Mouse (Mus musculus): ENCODE measurements around the gene Srp68. TPM values are rescaled to one million over a fixed set of nuclear protein-coding genes. Genes with fewer than 3 reads are reported as not detected.

Gene Srp68
- polyA plus RNA-seq, 1 experiment from 2014 or later = 95.2 TPM

DNA sequence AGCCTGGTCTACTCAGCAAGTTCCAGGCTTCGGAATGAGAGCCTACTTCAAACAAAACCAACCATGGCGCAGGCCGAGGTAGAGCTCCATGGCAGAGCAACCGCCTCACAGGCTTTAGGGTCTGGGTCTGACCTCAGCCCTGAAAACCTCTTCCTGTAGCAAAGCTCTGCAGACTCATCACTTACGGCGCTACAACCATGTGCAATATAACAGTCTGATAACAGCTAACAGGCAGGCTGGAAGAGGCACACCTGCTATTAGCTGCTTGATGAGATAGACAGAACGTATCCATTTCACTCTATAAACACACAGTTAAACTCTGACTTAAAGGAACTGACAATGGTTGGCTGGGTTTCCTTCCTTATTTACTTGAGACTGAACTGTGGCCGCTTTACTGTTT lies 14.6 kb downstream of the Srp68 start:
- peaks cover 77% of the 10 kb centered on the region for H3K36me3 ChIP-seq
- H3K4me2 ChIP-seq (replicated peaks) = no peak overlapping the region
- H3K27me3 ChIP-seq (replicated peaks) = no peaks in the 10 kb centered on the region
- no peak overlapping the region for H3K9ac ChIP-seq
- peak; percentile 46; the same call in 1 of the 2 replicates for ATAC-seq
- H3K4me1 ChIP-seq (replicated peaks) = peaks cover 9% of the 10 kb centered on the region; the same call in 1 of the 2 replicates
- H3K4me3 ChIP-seq (replicated peaks) = no peak overlapping the region
- WGBS = 75% methylated on average over 8 of the region's 8 CpGs
- no peaks in the 10 kb centered on the region for H3K9me3 ChIP-seq
- H3K27ac ChIP-seq = peak overlapping the region; percentile 2; the same call in 1 of the 2 replicates

DNA sequence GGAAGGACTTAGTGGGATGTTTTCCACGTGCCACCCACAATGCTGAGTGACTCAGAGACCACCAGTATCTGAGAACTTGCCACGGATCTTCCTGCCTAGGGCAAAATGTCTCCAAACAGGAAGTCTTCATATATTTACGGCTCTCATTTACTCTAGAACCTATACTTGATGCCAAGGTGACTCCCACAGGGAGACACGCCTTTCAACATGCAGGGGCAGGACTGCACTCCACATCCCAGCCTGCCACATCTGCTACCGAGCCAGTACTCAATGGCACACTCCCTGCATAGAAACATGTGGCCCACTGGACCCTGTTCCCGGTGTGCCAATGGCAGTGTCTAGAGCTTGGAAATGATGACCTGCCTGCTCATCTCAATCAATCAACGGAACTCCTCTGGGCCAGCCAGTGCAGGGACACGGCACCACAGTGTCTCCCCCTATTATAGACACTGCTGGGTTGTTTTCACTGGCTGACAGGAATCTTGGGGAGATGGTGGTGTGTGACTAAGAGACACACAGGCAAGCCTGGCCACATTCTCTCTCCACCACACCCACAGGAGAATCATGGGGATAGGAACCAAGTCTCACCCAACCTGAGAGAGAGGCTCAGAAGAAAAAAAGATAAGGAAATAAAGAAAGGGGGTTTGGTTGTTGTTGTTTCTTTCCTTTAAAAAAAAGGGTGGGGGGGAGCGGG lies 17.9 kb downstream of the Srp68 start:
- peaks cover 70% of the 10 kb centered on the region for H3K36me3 ChIP-seq
- WGBS = 81% methylated on average over 9 of the region's 9 CpGs
- peaks cover 9% of the 10 kb centered on the region; the same call in 1 of the 2 replicates for H3K4me1 ChIP-seq (replicated peaks)
- ATAC-seq = no peak
- H3K27ac ChIP-seq = no peak overlapping the region
- H3K27me3 ChIP-seq (replicated peaks) = no peaks in the 10 kb centered on the region
- no peak overlapping the region for H3K9ac ChIP-seq
- no peak overlapping the region for H3K4me2 ChIP-seq (replicated peaks)
- no peak overlapping the region for H3K4me3 ChIP-seq (replicated peaks)
- no peaks in the 10 kb centered on the region for H3K9me3 ChIP-seq

DNA sequence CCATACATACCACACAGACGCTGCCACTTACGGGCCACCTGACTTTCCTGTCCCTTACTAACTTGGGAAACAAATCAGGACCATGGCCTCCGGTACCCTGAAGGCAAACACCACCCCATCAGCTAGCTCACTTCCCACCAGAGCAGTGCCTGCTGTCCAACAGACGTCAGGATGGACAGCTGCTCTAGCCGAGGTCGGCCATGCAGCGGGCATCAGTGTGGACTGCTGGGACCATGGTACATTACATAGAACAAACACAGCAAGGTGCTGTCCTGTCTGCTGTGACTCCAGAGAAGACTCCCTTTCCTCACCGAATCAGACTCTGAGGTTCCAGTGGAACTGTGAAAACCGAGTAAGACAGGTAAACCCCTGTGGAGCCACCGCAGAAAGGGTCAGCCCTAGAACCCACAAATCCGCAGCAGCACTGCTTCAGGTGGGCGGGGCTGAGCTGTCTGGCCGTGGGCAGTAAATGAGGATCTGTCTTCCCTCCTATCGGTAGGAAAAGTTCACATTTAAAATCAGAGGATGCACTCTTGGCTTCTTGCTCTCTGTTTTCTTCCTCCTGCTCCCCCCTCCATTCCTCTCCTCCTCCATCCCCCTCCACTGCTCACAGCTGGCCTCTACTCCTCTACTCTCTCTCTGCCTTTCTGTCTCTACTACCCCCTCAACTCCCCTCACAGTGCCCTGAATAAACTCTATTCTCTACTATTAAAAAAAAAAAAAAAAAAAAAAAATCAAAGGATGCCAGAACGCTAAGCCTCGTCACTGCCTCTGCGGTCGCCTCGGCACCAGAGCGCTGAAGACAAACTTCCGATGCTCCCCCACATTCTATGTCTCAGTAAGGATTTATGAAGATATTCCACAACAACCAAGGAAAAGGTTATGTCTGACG lies 18.7 kb downstream of the Srp68 start:
- no peak overlapping the region for H3K27ac ChIP-seq
- no peaks in the 10 kb centered on the region for H3K27me3 ChIP-seq (replicated peaks)
- H3K4me1 ChIP-seq (replicated peaks) = peaks cover 8% of the 10 kb centered on the region; the same call in 1 of the 2 replicates
- no peak overlapping the region for H3K4me3 ChIP-seq (replicated peaks)
- no peak overlapping the region for H3K4me2 ChIP-seq (replicated peaks)
- peaks cover 73% of the 10 kb centered on the region for H3K36me3 ChIP-seq
- no peak for ATAC-seq
- WGBS = 72% methylated on average over 22 of the region's 22 CpGs
- H3K9me3 ChIP-seq = no peaks in the 10 kb centered on the region
- H3K9ac ChIP-seq = no peak overlapping the region

DNA sequence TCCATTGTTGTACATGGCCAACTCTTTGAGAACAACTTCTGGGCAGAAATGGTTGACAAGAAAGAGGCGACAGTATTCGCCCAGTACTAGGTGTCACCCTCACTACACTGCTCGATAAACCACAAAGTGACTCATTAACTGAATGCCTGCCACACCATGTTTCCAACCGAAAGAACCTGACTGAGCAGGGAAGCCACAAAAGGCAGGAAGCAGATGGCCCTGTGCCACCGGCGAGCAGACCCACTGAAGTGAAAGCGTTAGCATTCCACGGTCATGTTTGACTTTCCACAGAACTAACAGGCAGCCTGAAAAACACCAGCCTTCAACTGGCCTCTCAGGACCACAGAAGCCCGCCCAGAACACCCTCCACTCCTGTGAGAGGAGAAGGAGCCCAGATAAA lies 19.4 kb downstream of the Srp68 start:
- no peaks in the 10 kb centered on the region for H3K27me3 ChIP-seq (replicated peaks)
- no peak overlapping the region for H3K4me2 ChIP-seq (replicated peaks)
- 0 out of 2 replicates have a peak, but pooled peaks cover 4% of the 10 kb centered on the region for H3K4me1 ChIP-seq (replicated peaks)
- ATAC-seq = no peak
- no peak overlapping the region for H3K27ac ChIP-seq
- no peaks in the 10 kb centered on the region for H3K9me3 ChIP-seq
- WGBS = 73% methylated on average over 9 of the region's 9 CpGs
- no peak overlapping the region for H3K4me3 ChIP-seq (replicated peaks)
- H3K36me3 ChIP-seq = peaks cover 73% of the 10 kb centered on the region
- H3K9ac ChIP-seq = no peak overlapping the region

DNA sequence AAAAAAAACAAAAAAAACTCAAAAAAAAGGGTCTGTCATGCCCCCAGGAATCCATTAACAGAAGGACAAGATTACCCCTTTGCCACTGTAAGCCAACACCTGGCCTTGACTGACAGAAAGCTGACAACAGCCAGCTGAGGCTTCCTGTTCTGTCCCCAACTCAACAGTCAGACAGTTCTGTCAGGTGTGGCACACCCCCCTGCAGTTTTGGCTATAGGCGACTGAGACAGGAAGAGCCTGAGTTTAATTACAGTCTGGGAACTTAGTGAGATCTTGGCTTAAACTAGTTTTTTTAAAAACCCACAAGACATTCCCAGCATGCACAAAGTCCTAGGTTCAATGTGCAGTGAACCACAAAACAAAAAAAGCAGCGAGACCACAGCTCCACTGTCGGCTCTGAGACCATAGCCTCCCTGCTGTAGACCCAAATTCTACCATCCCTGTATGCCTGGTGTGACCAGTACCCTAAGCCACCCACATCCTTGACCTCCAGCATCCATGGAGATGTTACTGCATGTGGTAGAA lies 20.9 kb downstream of the Srp68 start:
- Histone ChIP-seq H3K4me3 (replicated peaks) (no peak overlapping the region), H3K4me1 (replicated peaks) (0 out of 2 replicates have a peak, but pooled peaks cover 4% of the 10 kb centered on the region), H3K27ac (no peak overlapping the region), H3K9me3 (no peaks in the 10 kb centered on the region), H3K9ac (no peak overlapping the region), H3K27me3 (replicated peaks) (no peaks in the 10 kb centered on the region), H3K36me3 (peaks cover 74% of the 10 kb centered on the region), H3K4me2 (replicated peaks) (no peak overlapping the region)
- 87% methylated on average over 3 of the region's 3 CpGs for WGBS
- no peak for ATAC-seq

DNA sequence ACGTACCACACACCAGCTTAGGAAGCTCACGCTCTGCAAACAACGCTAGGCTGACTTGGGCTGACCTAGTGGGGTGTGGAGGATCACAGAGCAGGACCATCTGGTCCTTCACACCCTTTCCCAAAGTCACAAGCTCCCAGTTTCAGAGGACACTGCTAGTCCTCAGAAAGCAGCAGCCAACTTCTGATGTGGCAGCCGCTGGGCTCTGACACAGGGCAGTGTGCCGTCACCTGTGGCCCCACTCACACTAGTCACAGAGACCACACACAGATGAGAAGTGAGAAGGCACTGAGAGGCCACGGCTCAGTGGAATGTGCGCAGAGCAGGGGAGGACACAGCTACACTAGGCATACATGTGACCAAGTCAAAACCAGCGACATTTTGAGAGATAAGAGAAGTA lies 23.1 kb downstream of the Srp68 start:
- H3K36me3 ChIP-seq = peaks cover 86% of the 10 kb centered on the region
- H3K4me1 ChIP-seq (replicated peaks) = 0 out of 2 replicates have a peak, but pooled peaks cover under 1% of the 10 kb centered on the region
- H3K27ac ChIP-seq = no peak overlapping the region
- ATAC-seq = no peak
- H3K27me3 ChIP-seq (replicated peaks) = no peaks in the 10 kb centered on the region
- H3K4me3 ChIP-seq (replicated peaks) = no peak overlapping the region
- H3K4me2 ChIP-seq (replicated peaks) = no peak overlapping the region
- WGBS = 86% methylated on average over 8 of the region's 8 CpGs
- H3K9ac ChIP-seq = no peak overlapping the region
- H3K9me3 ChIP-seq = no peaks in the 10 kb centered on the region

DNA sequence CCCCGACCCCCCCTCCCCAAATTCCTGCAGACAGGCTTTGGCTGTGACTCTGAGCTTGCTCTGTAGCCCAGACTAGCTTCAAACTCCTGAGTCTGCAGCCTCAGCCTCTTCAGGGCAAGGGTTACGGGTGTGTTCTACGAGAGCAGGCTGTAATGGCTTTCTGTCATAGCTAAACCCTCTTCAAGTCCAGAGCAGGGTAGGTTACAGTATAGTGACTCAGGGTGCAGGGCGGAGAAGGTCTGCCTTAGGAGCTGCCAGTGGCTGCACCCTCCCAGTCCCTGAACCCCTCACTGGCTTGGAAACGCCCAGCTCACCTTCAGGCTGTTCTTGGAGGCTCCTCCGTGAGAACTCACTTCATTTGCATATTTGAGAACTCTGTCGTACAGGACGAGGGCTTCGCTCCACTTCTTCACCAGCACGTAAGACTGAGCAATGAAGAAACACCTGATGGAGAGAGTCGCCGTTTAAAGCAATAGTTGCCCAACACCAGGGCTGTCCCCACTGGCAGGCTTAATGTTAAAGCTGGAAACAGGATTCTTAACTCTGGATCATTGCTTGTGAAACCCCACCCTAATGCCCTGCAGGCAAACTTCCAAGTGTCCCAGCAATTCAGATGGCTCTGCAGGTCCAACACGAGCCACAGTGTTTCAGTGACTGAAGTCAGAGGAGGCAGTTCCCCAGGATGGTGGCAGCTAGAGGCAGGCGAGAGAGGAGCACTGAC lies 26.4 kb downstream of the Srp68 start:
- 69% methylated on average over 14 of the region's 14 CpGs for WGBS
- ATAC-seq = peak; percentile 84

DNA sequence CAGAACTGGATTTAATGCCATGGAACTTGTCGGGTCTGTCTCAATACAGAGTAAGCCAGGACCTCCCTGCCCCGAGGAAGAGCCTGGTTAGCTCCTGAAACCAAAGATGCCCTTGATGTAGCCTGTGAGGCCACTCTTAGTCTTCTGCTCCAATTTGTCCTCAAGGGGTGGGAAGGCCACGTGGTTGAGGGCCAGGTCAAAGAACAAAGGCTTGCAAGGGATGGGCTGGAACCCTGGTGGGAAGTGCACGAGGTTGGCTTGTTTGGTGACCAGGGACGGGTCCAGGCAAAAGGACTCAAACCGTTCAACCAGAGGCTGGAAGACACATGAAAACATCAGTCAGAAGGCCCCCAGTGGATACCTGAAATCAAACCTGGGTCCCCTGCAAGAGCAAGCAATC lies 28.4 kb downstream of the Srp68 start:
- H3K4me1 ChIP-seq (replicated peaks) = peaks cover 20% of the 10 kb centered on the region
- H3K9ac ChIP-seq = no peak overlapping the region
- H3K4me2 ChIP-seq (replicated peaks) = no peak overlapping the region
- no peaks in the 10 kb centered on the region for H3K9me3 ChIP-seq
- H3K27ac ChIP-seq = 0 out of 2 replicates have a peak overlapping the region, but pooled peaks have one; percentile 27
- no peaks in the 10 kb centered on the region for H3K27me3 ChIP-seq (replicated peaks)
- no peak overlapping the region for H3K4me3 ChIP-seq (replicated peaks)
- 68% methylated on average over 6 of the region's 6 CpGs for WGBS
- no peak for ATAC-seq
- peaks cover 69% of the 10 kb centered on the region for H3K36me3 ChIP-seq

More for the DNA sequence above, 26.4 kb downstream of the Srp68 start:
- peaks cover 3% of the 10 kb centered on the region; the same call in 1 of the 2 replicates for H3K4me1 ChIP-seq (replicated peaks)
- H3K27me3 ChIP-seq (replicated peaks) = no peaks in the 10 kb centered on the region
- H3K4me2 ChIP-seq (replicated peaks) = no peak overlapping the region
- H3K9me3 ChIP-seq = no peaks in the 10 kb centered on the region
- no peak overlapping the region; the same call in 1 of the 2 replicates for H3K9ac ChIP-seq
- H3K36me3 ChIP-seq = peaks cover 87% of the 10 kb centered on the region
- H3K4me3 ChIP-seq (replicated peaks) = no peak overlapping the region
- peak overlapping the region; percentile 51 for H3K27ac ChIP-seq

DNA sequence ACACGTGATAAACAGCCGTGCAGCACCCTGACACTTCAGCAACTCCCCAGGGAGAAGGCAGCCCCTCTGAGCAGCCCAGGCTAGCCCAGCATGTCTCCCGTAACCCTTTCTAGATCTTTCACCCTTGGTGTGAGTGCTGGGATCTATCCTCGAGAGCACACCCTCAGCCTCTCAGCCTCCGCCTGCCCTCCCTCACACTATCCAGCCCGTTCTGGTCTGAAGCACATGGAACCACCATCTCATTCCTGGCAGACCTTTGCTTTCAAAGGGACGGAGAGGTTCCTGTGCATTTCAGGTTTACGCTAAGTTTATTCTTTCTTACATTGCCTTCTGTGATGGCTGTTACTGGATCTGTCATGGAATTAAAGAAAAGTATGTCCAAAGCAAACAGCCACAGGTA lies 29.4 kb downstream of the Srp68 start:
- H3K4me1 ChIP-seq (replicated peaks) = peaks cover 22% of the 10 kb centered on the region
- no peaks in the 10 kb centered on the region for H3K9me3 ChIP-seq
- H3K27me3 ChIP-seq (replicated peaks) = no peaks in the 10 kb centered on the region
- H3K27ac ChIP-seq = 0 out of 2 replicates have a peak overlapping the region, but pooled peaks have one; percentile 17
- peaks cover 59% of the 10 kb centered on the region for H3K36me3 ChIP-seq
- no peak overlapping the region for H3K4me2 ChIP-seq (replicated peaks)
- H3K9ac ChIP-seq = no peak overlapping the region
- WGBS = 62% methylated on average over 8 of the region's 8 CpGs
- no peak overlapping the region for H3K4me3 ChIP-seq (replicated peaks)
- no peak for ATAC-seq

DNA sequence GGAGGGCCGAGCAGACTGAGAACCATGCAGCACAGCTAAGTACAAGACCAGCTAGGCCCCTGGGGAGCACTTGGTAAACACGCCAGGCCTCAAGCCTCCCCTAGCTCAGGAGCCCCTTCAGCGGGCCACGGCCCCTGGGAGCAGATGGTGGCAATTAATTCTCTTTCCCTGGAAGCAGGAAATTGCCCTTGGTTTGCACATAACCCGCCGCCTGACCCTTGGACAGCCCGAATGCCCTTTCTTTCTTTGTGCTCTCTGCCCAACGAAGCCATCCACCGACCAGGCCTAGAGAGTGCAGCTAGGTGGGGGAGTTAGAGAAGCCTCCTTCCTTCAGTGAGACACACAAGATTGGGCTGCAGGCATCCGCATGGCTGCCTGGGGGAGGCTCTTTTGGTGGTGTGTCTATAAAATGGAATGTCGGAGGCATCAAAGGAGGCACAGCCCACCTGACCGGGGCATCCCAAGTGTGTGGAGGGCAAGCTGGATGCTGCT lies 32.2 kb downstream of the Srp68 start:
- peaks cover 31% of the 10 kb centered on the region for H3K36me3 ChIP-seq
- H3K4me1 ChIP-seq (replicated peaks) = peaks cover 35% of the 10 kb centered on the region
- H3K27ac ChIP-seq = peak overlapping the region; percentile 69
- 29% methylated on average over 12 of the region's 12 CpGs for WGBS
- ATAC-seq = peak; percentile 13; the same call in 1 of the 2 replicates
- H3K27me3 ChIP-seq (replicated peaks) = 0 out of 2 replicates have a peak, but pooled peaks cover 6% of the 10 kb centered on the region
- 0 out of 2 replicates have a peak overlapping the region, but pooled peaks have one; percentile 17 for H3K9ac ChIP-seq
- no peaks in the 10 kb centered on the region for H3K9me3 ChIP-seq
- H3K4me2 ChIP-seq (replicated peaks) = peak overlapping the region; percentile 12; the same call in 1 of the 2 replicates
- no peak overlapping the region for H3K4me3 ChIP-seq (replicated peaks)

DNA sequence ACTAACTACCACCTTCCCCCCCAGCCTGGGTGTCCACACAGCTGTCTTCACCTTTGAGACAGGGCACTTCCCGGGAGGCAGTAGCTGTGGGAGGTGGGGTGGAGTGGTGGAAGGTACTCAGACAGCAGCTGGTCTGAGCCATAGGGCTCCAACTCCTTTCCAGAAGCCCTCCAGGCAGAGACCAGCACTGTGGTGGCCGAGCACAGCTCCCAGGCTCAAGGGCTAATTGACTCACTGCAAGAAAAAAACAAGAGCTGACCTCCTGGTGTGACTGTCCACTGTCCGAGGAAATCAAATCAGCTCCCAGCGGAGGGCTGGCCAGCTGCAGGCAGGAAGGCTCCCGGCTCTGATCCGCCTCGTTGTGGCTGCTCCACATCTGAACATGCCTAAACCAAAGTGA lies 34.2 kb downstream of the Srp68 start:
- H3K4me2 ChIP-seq (replicated peaks) = no peak overlapping the region
- WGBS = 42% methylated on average over 7 of the region's 7 CpGs
- H3K9me3 ChIP-seq = no peaks in the 10 kb centered on the region
- H3K27ac ChIP-seq = no peak overlapping the region
- H3K27me3 ChIP-seq (replicated peaks) = 0 out of 2 replicates have a peak, but pooled peaks cover 6% of the 10 kb centered on the region
- H3K4me1 ChIP-seq (replicated peaks) = peaks cover 35% of the 10 kb centered on the region
- ATAC-seq = no peak
- H3K4me3 ChIP-seq (replicated peaks) = no peak overlapping the region
- H3K9ac ChIP-seq = no peak overlapping the region
- H3K36me3 ChIP-seq = peaks cover 12% of the 10 kb centered on the region; the same call in 1 of the 2 replicates

All from intestine, embryonic 15.5 days (tissue).